In the genomic region with DNA sequence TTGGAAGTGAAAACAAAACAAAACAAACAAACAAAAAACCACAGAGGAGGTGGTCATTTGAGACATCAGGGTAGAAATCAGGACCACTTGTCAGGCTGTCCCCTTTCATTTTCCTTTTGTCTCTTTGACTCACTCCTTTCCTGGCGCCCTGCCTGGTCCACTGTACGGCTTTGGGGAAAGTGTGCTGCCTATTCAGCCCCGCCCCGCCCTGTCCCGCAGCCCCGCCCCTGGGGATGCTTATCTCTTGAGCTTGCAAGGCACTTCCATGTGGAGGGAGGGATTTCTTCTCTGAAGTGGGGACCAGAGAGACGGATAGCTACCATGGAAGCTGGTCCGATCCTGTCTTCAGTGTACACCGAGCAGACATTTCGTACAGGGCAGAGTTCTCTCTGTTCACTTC, we compare ENCODE assay signal across 11 mouse cellular contexts. TPM values are rescaled to one million over a fixed set of nuclear protein-coding genes. Genes with fewer than 3 reads are reported as not detected.
A peak's percentile ranks its signal among the peaks of the same experiment; 100 is the strongest.
DNase-seq lines count a peak whose midpoint lies in the region; ATAC-seq and TF ChIP-seq lines count a peak whose summit lies in the region.
"Had no signal": no experiment of that assay in that cellular context is flagged by ENCODE, and none has a peak within 500 bp of the region (broad histone marks: within the 10 kb centered on the region; RNA-seq: fewer than 3 reads in every experiment).

No protein-coding gene starts in this region.

- no peaks in the 10 kb centered on the region for H3K36me3 ChIP-seq in forebrain, embryonic 14.5 days (ENCODE audit: control insufficient read depth, insufficient read depth, low read length)
- peaks cover 66% of the 10 kb centered on the region for H3K36me3 ChIP-seq in forebrain, embryonic 10.5 days (replicated peaks)
- H3K36me3 ChIP-seq in midbrain, embryonic 14.5 days (ENCODE audit: control insufficient read depth, insufficient read depth, low read length): no peaks in the 10 kb centered on the region
- peaks cover under 1% of the 10 kb centered on the region; the same call in 1 of the 2 replicates for H3K36me3 ChIP-seq in midbrain, embryonic 10.5 days
- H3K36me3 ChIP-seq in limb, embryonic 14.5 days (ENCODE audit: control insufficient read depth, insufficient read depth, low read length): peaks cover 44% of the 10 kb centered on the region
- no peaks in the 10 kb centered on the region for H3K36me3 ChIP-seq in hindbrain, embryonic 14.5 days (replicated peaks; ENCODE audit: control insufficient read depth, insufficient read depth)
- H3K36me3 ChIP-seq: midbrain, embryonic 15.5 days had no signal

- H3K4me1 ChIP-seq in forebrain, embryonic 14.5 days (ENCODE audit: control insufficient read depth, insufficient read depth, low read length): no peaks in the 10 kb centered on the region
- H3K4me1 ChIP-seq in forebrain, embryonic 10.5 days: peaks cover 17% of the 10 kb centered on the region
- H3K4me1 ChIP-seq in midbrain, embryonic 14.5 days (ENCODE audit: control insufficient read depth, insufficient read depth, low read length): no peaks in the 10 kb centered on the region
- H3K4me1 ChIP-seq in midbrain, embryonic 10.5 days: peaks cover 7% of the 10 kb centered on the region; the same call in 1 of the 2 replicates
- no peaks in the 10 kb centered on the region for H3K4me1 ChIP-seq in limb, embryonic 14.5 days (ENCODE audit: control insufficient read depth, insufficient read depth, low read length)
- no peaks in the 10 kb centered on the region for H3K4me1 ChIP-seq in hindbrain, embryonic 14.5 days (replicated peaks; ENCODE audit: control insufficient read depth, insufficient read depth, low read length)
- H3K4me1 ChIP-seq: midbrain, embryonic 15.5 days had no signal

- peak; percentile 63; the same call in 1 of the 2 replicates for ATAC-seq in forebrain, embryonic 14.5 days
- no peak for ATAC-seq in midbrain, embryonic 14.5 days (ENCODE audit: low FRiP score, low TSS enrichment)
- ATAC-seq in limb, embryonic 14.5 days (ENCODE audit: low FRiP score, low read depth): no peak
- no peak for ATAC-seq in hindbrain, embryonic 14.5 days (ENCODE audit: low FRiP score)
- ATAC-seq: midbrain, embryonic 15.5 days had no signal

- no peak overlapping the region for H3K4me2 ChIP-seq in forebrain, embryonic 14.5 days (ENCODE audit: low read length)
- no peak overlapping the region for H3K4me2 ChIP-seq in midbrain, embryonic 14.5 days (ENCODE audit: low read length)
- H3K4me2 ChIP-seq in limb, embryonic 14.5 days (replicated peaks; ENCODE audit: low read depth, low read length, severe bottlenecking): no peak overlapping the region
- no peak overlapping the region for H3K4me2 ChIP-seq in hindbrain, embryonic 14.5 days (replicated peaks)
- H3K4me2 ChIP-seq: heart, embryonic 13.5 days; midbrain, embryonic 15.5 days had no signal

- TF ChIP-seq POLR2A in limb, embryonic 14.5 days (IDR thresholded peaks at IDR 0.05; ENCODE audit: borderline replicate concordance, extremely low read depth, insufficient read depth, insufficient read length): no peak

- 37% methylated on average over 10 of the region's 10 CpGs for WGBS in forebrain, embryonic 14.5 days
- WGBS in forebrain, embryonic 10.5 days: 48% methylated on average over 10 of the region's 10 CpGs
- WGBS in midbrain, embryonic 14.5 days: 43% methylated on average over 10 of the region's 10 CpGs
- WGBS in midbrain, embryonic 10.5 days: 45% methylated on average over 10 of the region's 10 CpGs
- WGBS in limb, embryonic 14.5 days: 67% methylated on average over 10 of the region's 10 CpGs
- WGBS in hindbrain, embryonic 14.5 days: 49% methylated on average over 10 of the region's 10 CpGs

- H3K9ac ChIP-seq in forebrain, embryonic 14.5 days (ENCODE audit: low read length): no peak overlapping the region
- H3K9ac ChIP-seq in midbrain, embryonic 14.5 days (replicated peaks; ENCODE audit: low read length): no peak overlapping the region
- no peak overlapping the region for H3K9ac ChIP-seq in limb, embryonic 14.5 days (ENCODE audit: low read depth, low read length, severe bottlenecking)
- no peak overlapping the region for H3K9ac ChIP-seq in hindbrain, embryonic 14.5 days
- H3K9ac ChIP-seq: heart, embryonic 13.5 days; midbrain, embryonic 15.5 days had no signal

- H3K27ac ChIP-seq in forebrain, embryonic 14.5 days (ENCODE audit: low read depth, low read length): no peak overlapping the region
- no peak overlapping the region for H3K27ac ChIP-seq in forebrain, embryonic 10.5 days
- H3K27ac ChIP-seq in midbrain, embryonic 14.5 days (replicated peaks; ENCODE audit: low read depth, low read length): no peak overlapping the region
- no peak overlapping the region for H3K27ac ChIP-seq in midbrain, embryonic 10.5 days (replicated peaks)
- H3K27ac ChIP-seq in limb, embryonic 14.5 days (replicated peaks; ENCODE audit: low read depth, low read length): 0 out of 2 replicates have a peak overlapping the region, but pooled peaks have one; percentile 38
- no peak overlapping the region for H3K27ac ChIP-seq in hindbrain, embryonic 14.5 days
- H3K27ac ChIP-seq: heart, embryonic 13.5 days; midbrain, embryonic 15.5 days had no signal

- H3K4me3 ChIP-seq in forebrain, embryonic 14.5 days (ENCODE audit: low read depth, low read length): no peak overlapping the region
- no peak overlapping the region for H3K4me3 ChIP-seq in forebrain, embryonic 10.5 days
- no peak overlapping the region for H3K4me3 ChIP-seq in midbrain, embryonic 14.5 days (replicated peaks; ENCODE audit: low read depth, low read length)
- H3K4me3 ChIP-seq in midbrain, embryonic 10.5 days: no peak overlapping the region
- H3K4me3 ChIP-seq in limb, embryonic 14.5 days (replicated peaks; ENCODE audit: low read length): no peak overlapping the region
- H3K4me3 ChIP-seq in hindbrain, embryonic 14.5 days (replicated peaks; ENCODE audit: low read length): no peak overlapping the region
- H3K4me3 ChIP-seq: heart, embryonic 13.5 days; midbrain, embryonic 15.5 days had no signal

- no peaks in the 10 kb centered on the region for H3K9me3 ChIP-seq in forebrain, embryonic 14.5 days (replicated peaks; ENCODE audit: control insufficient read depth, low read length)
- H3K9me3 ChIP-seq in forebrain, embryonic 10.5 days: no peaks in the 10 kb centered on the region
- H3K9me3 ChIP-seq in midbrain, embryonic 14.5 days (ENCODE audit: control insufficient read depth, low read length): no peaks in the 10 kb centered on the region
- no peaks in the 10 kb centered on the region for H3K9me3 ChIP-seq in midbrain, embryonic 10.5 days (replicated peaks)
- H3K9me3 ChIP-seq in limb, embryonic 14.5 days (ENCODE audit: control insufficient read depth, low read length): no peaks in the 10 kb centered on the region
- no peaks in the 10 kb centered on the region for H3K9me3 ChIP-seq in hindbrain, embryonic 14.5 days (ENCODE audit: control insufficient read depth, low read length)
- H3K9me3 ChIP-seq: heart, embryonic 13.5 days; midbrain, embryonic 15.5 days had no signal

- DNase-seq in forebrain, embryonic 14.5 days (ENCODE audit: low spot score): peak; percentile 47
- DNase-seq in forebrain, embryonic 10.5 days (ENCODE audit: extremely low spot score, low spot score): no peak
- DNase-seq in midbrain, embryonic 14.5 days: peak; percentile 25
- DNase-seq in midbrain, embryonic 10.5 days (ENCODE audit: low spot score): no peak
- DNase-seq in limb, embryonic 14.5 days (ENCODE audit: low spot score): no peak
- no peak for DNase-seq in hindbrain, embryonic 14.5 days (ENCODE audit: low spot score)
- DNase-seq in frontal cortex, postnatal 36 days (ENCODE audit: low spot score in 2 of 2): no peak
- DNase-seq in kidney, postnatal 14 days: no peak
- DNase-seq: kidney, adult 18-20 months had no signal

- H3K27me3 ChIP-seq in forebrain, embryonic 14.5 days (replicated peaks; ENCODE audit: control insufficient read depth, insufficient read depth, low read length): no peaks in the 10 kb centered on the region
- H3K27me3 ChIP-seq in forebrain, embryonic 10.5 days (ENCODE audit: poor library complexity, severe bottlenecking): no peaks in the 10 kb centered on the region
- no peaks in the 10 kb centered on the region for H3K27me3 ChIP-seq in midbrain, embryonic 14.5 days (ENCODE audit: control insufficient read depth, insufficient read depth, low read length)
- no peaks in the 10 kb centered on the region for H3K27me3 ChIP-seq in midbrain, embryonic 10.5 days (ENCODE audit: low read depth, poor library complexity, severe bottlenecking)
- no peaks in the 10 kb centered on the region for H3K27me3 ChIP-seq in limb, embryonic 14.5 days (ENCODE audit: control insufficient read depth, insufficient read depth, low read length)
- no peaks in the 10 kb centered on the region for H3K27me3 ChIP-seq in hindbrain, embryonic 14.5 days (ENCODE audit: control insufficient read depth, insufficient read depth, low read length)
- H3K27me3 ChIP-seq: heart, embryonic 13.5 days; midbrain, embryonic 15.5 days had no signal

RNA-seq across cellular contexts. Expression of a gene that starts 20.0 kb away (rescaled TPM):
- polyA plus RNA-seq in forebrain, embryonic 14.5 days (2014; fragmentation: Nextera tagmentation; extraction: Ambion mirVana): 215 and 252 TPM in 2 replicates
- 232 and 234 TPM in 2 replicates for polyA plus RNA-seq in forebrain, embryonic 10.5 days (2016; fragmentation: Nextera tagmentation; extraction: Ambion mirVana)
- polyA plus RNA-seq in midbrain, embryonic 14.5 days (2014; fragmentation: Nextera tagmentation; extraction: Ambion mirVana): 178 and 196 TPM in 2 replicates
- 221 and 237 TPM in 2 replicates for polyA plus RNA-seq in midbrain, embryonic 10.5 days (2016; fragmentation: Nextera tagmentation; extraction: Ambion mirVana)
- 92.2 and 131 TPM in 2 replicates for polyA plus RNA-seq in limb, embryonic 14.5 days (2012; rRNA removed)
- polyA plus RNA-seq in limb, embryonic 14.5 days (2014; fragmentation: Nextera tagmentation; extraction: Ambion mirVana): 239 and 254 TPM in 2 replicates
- polyA plus RNA-seq in hindbrain, embryonic 14.5 days (2014; fragmentation: Nextera tagmentation; extraction: Ambion mirVana): 172 and 182 TPM in 2 replicates

RNA-seq across cellular contexts. Expression of a gene that starts 52.6 kb away (rescaled TPM):
- polyA plus RNA-seq in forebrain, embryonic 14.5 days (2014; fragmentation: Nextera tagmentation; extraction: Ambion mirVana): 30.9 and 37.4 TPM in 2 replicates
- polyA plus RNA-seq in forebrain, embryonic 10.5 days (2016; fragmentation: Nextera tagmentation; extraction: Ambion mirVana): 50.2 and 55.6 TPM in 2 replicates
- 8.5 and 48.3 TPM in 2 replicates for polyA plus RNA-seq in midbrain, embryonic 14.5 days (2014; fragmentation: Nextera tagmentation; extraction: Ambion mirVana)
- polyA plus RNA-seq in midbrain, embryonic 10.5 days (2016; fragmentation: Nextera tagmentation; extraction: Ambion mirVana): 41.0 and 41.6 TPM in 2 replicates
- polyA plus RNA-seq in limb, embryonic 14.5 days (2012; rRNA removed): 87.3 and 105 TPM in 2 replicates
- 107 and 112 TPM in 2 replicates for polyA plus RNA-seq in limb, embryonic 14.5 days (2014; fragmentation: Nextera tagmentation; extraction: Ambion mirVana)
- polyA plus RNA-seq in hindbrain, embryonic 14.5 days (2014; fragmentation: Nextera tagmentation; extraction: Ambion mirVana): 46.3 and 48.7 TPM in 2 replicates

Comparison
In these comparisons a context has a peak if more than half of its experiments do, and no peak if none do; other contexts are left out.
1. DNase-seq: peak in forebrain, embryonic 14.5 days (single experiment) and midbrain, embryonic 14.5 days (single experiment); none in forebrain, embryonic 10.5 days (single experiment), midbrain, embryonic 10.5 days (single experiment), limb, embryonic 14.5 days (single experiment), hindbrain, embryonic 14.5 days (single experiment), frontal cortex, postnatal 36 days (0 of 2) and kidney, postnatal 14 days (single experiment).